Mouse (Mus musculus) stomach, embryonic 16.5 days (tissue): ENCODE results near the gene Tuba8. TPM values are rescaled to one million over a fixed set of nuclear protein-coding genes. Genes with fewer than 3 reads are reported as not detected.

Experiments used
- ATAC-seq: fragments of 200-750 bp; cut with Nextera tagmentation; 2 replicates; pipeline ENCODE4 v1.8.0; 2017; ENCODE audit warnings: moderate number of reproducible peaks, moderate TSS enrichment; ENCODE audit not compliant: insufficient read depth, low FRiP score
- H3K27ac ChIP-seq: fragments of 300-500 bp; sonication (generic); 2 replicates; pipeline ENCODE4 v1.5.1; 2014; ENCODE audit warnings: low read length
- H3K27me3 ChIP-seq: fragments of 300-500 bp; sonication (generic); 2 replicates; pipeline ENCODE4 v1.6.1; 2014; ENCODE audit warnings: low read length, control low read depth, mixed read lengths; ENCODE audit not compliant: control insufficient read depth, insufficient read depth
- H3K36me3 ChIP-seq: fragments of 300-500 bp; sonication (generic); 2 replicates; pipeline ENCODE4 v1.6.1; 2014; ENCODE audit warnings: low read length; ENCODE audit not compliant: control insufficient read depth, insufficient read depth
- H3K4me1 ChIP-seq: fragments of 300-500 bp; sonication (generic); 2 replicates; pipeline ENCODE4 v1.6.1; 2014; ENCODE audit warnings: low read length, control low read depth, mixed read lengths; ENCODE audit not compliant: control insufficient read depth, insufficient read depth
- H3K4me2 ChIP-seq: fragments of 300-500 bp; sonication (generic); 2 replicates; pipeline ENCODE4 v1.6.1; 2014; ENCODE audit warnings: low read depth, low read length, mixed read lengths
- H3K4me3 ChIP-seq: fragments of 300-500 bp; sonication (generic); replicated peaks from 2 replicates; pipeline ENCODE4 v1.5.1; 2014; ENCODE audit warnings: mild to moderate bottlenecking, low read length
- H3K9ac ChIP-seq: fragments of 300-500 bp; sonication (generic); 2 replicates; pipeline ENCODE4 v1.6.1; 2014; ENCODE audit warnings: low read length
- H3K9me3 ChIP-seq: fragments of 300-500 bp; sonication (generic); replicated peaks from 2 replicates; pipeline ENCODE4 v1.6.1; 2016; ENCODE audit warnings: low read length, control low read depth; ENCODE audit not compliant: control insufficient read depth
- WGBS: fragments of 180-500 bp; shearing (Covaris S2); extraction: QIAGEN DNeasy Blood & Tissue Kit; methylation state at CpG from one replicate; pipeline ENCODE4 v1.1.7; 2014; 5-methylcytosine and 5-hydroxymethylcytosine counted together
- polyA plus RNA-seq: library from polyadenylated mRNA; unstranded; fragments of >200 nt; fragmentation: Nextera tagmentation; extraction: Ambion mirVana; gene quantifications from 2 replicates; pipeline ENCODE4 v1.2.1, GENCODE M21; 2015

Tuba8 gene
- polyA plus RNA-seq, 1 experiment from 2014 or later = 0.81 TPM

- Histone ChIP-seq H3K27ac (no peak overlapping the region), H3K4me2 (no peak overlapping the region), H3K4me3 (no peak overlapping the region), H3K36me3 (peaks cover 6% of the 10 kb centered on the region; the same call in 1 of the 2 replicates), H3K9me3 (no peaks in the 10 kb centered on the region), H3K4me1 (peaks cover 9% of the 10 kb centered on the region; the same call in 1 of the 2 replicates), H3K9ac (no peak overlapping the region), H3K27me3 (no peaks in the 10 kb centered on the region)
- no peak for ATAC-seq
- WGBS = 48% methylated on average over 13 of the region's 13 CpGs
These were observed 16.2 kb upstream of the Tuba8 start for GRCm38 (mm10) chr6:121194061-121194955.

- no peak overlapping the region for H3K9ac ChIP-seq
- peaks cover 9% of the 10 kb centered on the region; the same call in 1 of the 2 replicates for H3K4me1 ChIP-seq
- H3K36me3 ChIP-seq = peaks cover 6% of the 10 kb centered on the region; the same call in 1 of the 2 replicates
- WGBS = 73% methylated on average over 14 of the region's 14 CpGs
- no peak for ATAC-seq
- H3K4me3 ChIP-seq = no peak overlapping the region
- H3K27me3 ChIP-seq = no peaks in the 10 kb centered on the region
- H3K9me3 ChIP-seq = no peaks in the 10 kb centered on the region
- H3K27ac ChIP-seq = no peak overlapping the region
- H3K4me2 ChIP-seq = no peak overlapping the region
These were observed 15.4 kb upstream of the Tuba8 start for GRCm38 (mm10) chr6:121194956-121195731.

GRCm38 (mm10) chr6:121197807-121198365 is 12.6 kb upstream of the Tuba8 start:
- Histone ChIP-seq H3K27ac (no peak overlapping the region), H3K27me3 (no peaks in the 10 kb centered on the region), H3K4me3 (no peak overlapping the region), H3K4me2 (no peak overlapping the region), H3K36me3 (peaks cover 6% of the 10 kb centered on the region; the same call in 1 of the 2 replicates), H3K4me1 (peaks cover 9% of the 10 kb centered on the region; the same call in 1 of the 2 replicates), H3K9ac (no peak overlapping the region), H3K9me3 (no peaks in the 10 kb centered on the region)
- WGBS = 58% methylated on average over 9 of the region's 9 CpGs
- no peak for ATAC-seq

GRCm38 (mm10) chr6:121200458-121200857 is 10.0 kb upstream of the Tuba8 start:
- no peaks in the 10 kb centered on the region for H3K36me3 ChIP-seq
- no peaks in the 10 kb centered on the region for H3K27me3 ChIP-seq
- no peaks in the 10 kb centered on the region for H3K9me3 ChIP-seq
- no peak overlapping the region for H3K9ac ChIP-seq
- WGBS = 66% methylated on average over 3 of the region's 4 CpGs
- H3K4me3 ChIP-seq = no peak overlapping the region
- ATAC-seq = no peak
- no peak overlapping the region for H3K4me2 ChIP-seq
- no peaks in the 10 kb centered on the region for H3K4me1 ChIP-seq
- no peak overlapping the region for H3K27ac ChIP-seq

GRCm38 (mm10) chr6:121202026-121202425 is 8.5 kb upstream of the Tuba8 start:
- H3K9ac ChIP-seq = no peak overlapping the region
- ATAC-seq = no peak
- H3K4me1 ChIP-seq = no peaks in the 10 kb centered on the region
- H3K9me3 ChIP-seq = no peaks in the 10 kb centered on the region
- no peak overlapping the region for H3K4me2 ChIP-seq
- no peak overlapping the region for H3K4me3 ChIP-seq
- H3K36me3 ChIP-seq = no peaks in the 10 kb centered on the region
- no peak overlapping the region for H3K27ac ChIP-seq
- H3K27me3 ChIP-seq = no peaks in the 10 kb centered on the region
- WGBS = 79% methylated on average over 5 of the region's 5 CpGs

GRCm38 (mm10) chr6:121206481-121206880 is 4.0 kb upstream of the Tuba8 start:
- Histone ChIP-seq H3K4me1 (peaks cover 13% of the 10 kb centered on the region), H3K9ac (no peak overlapping the region), H3K27me3 (peaks cover 19% of the 10 kb centered on the region; the same call in 1 of the 2 replicates), H3K36me3 (no peaks in the 10 kb centered on the region), H3K9me3 (no peaks in the 10 kb centered on the region), H3K4me3 (no peak overlapping the region), H3K4me2 (no peak overlapping the region), H3K27ac (no peak overlapping the region)
- 89% methylated on average over 5 of the region's 5 CpGs for WGBS
- no peak for ATAC-seq

GRCm38 (mm10) chr6:121209584-121209983 is 912 bp upstream of the Tuba8 start:
- H3K9me3 ChIP-seq = no peaks in the 10 kb centered on the region
- no peak overlapping the region for H3K27ac ChIP-seq
- H3K4me3 ChIP-seq = no peak overlapping the region
- WGBS = 77% methylated on average over 2 of the region's 2 CpGs
- no peaks in the 10 kb centered on the region for H3K36me3 ChIP-seq
- ATAC-seq = no peak
- H3K9ac ChIP-seq = no peak overlapping the region
- H3K4me2 ChIP-seq = no peak overlapping the region
- H3K27me3 ChIP-seq = peaks cover 24% of the 10 kb centered on the region; the same call in 1 of the 2 replicates
- peaks cover 15% of the 10 kb centered on the region for H3K4me1 ChIP-seq

GRCm38 (mm10) chr6:121210926-121211289 is 412 bp downstream of the Tuba8 start:
- H3K4me1 ChIP-seq = peaks cover 15% of the 10 kb centered on the region
- 3% methylated on average over 12 of the region's 12 CpGs for WGBS
- no peaks in the 10 kb centered on the region for H3K36me3 ChIP-seq
- peaks cover 24% of the 10 kb centered on the region; the same call in 1 of the 2 replicates for H3K27me3 ChIP-seq
- peak overlapping the region; percentile 49; the same call in 1 of the 2 replicates for H3K9ac ChIP-seq
- peak; percentile 12; the same call in 1 of the 2 replicates for ATAC-seq
- no peak overlapping the region for H3K27ac ChIP-seq
- H3K9me3 ChIP-seq = no peaks in the 10 kb centered on the region
- peak overlapping the region; percentile 42 for H3K4me3 ChIP-seq
- peak overlapping the region; percentile 71 for H3K4me2 ChIP-seq
